Mouse (Mus musculus): ENCODE measurements around the gene Tnik.

The Tnik gene

DNA sequence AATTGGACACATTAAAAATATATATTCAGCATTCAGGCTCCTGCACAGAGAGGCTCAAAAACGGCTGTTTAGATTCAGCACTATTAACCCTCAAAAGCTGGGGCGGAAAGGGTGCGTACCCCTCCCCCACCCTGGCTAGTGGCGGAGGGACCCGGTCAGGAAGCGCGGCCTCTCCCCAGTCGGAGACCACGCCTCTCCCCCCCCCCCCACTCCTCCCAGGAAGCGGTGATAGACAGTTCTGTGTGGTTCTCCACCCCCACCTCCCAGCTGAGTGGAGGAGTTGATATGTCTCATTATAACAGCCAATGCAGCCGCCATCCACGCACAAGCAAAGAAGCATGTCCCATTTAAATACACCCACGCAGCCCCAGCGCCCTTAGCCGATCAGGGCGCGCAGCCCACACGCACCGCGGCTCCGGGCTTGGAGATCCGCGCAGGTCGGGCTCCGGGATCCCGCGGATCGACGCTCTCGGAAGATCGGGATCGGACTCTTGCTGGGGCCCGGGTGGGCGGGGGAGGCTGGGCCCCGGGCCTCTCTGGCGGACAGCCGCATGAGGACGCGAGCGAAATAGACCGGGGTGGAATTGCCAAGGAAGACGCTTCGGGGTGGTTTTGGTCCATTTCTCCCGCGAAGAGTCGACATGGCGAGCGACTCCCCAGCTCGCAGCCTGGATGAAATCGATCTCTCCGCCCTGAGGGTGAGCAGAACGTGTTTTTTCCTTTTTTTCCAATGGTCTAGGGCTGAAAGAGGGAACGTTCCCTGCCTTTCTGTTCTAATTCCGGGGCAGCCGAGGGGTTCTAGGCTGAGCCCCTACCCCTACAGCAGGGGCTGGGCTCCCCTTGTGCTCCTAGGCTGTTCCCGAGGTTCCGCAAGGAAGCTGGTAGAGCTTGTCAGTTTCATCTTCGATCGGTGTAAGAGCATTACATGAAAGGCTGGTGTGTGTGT is at the start of gene Tnik:
Gene Tnik, plus strand, starts transcription at position 213 of the 946 bp plus-strand sequence.
- DNase-seq: peak; percentile 58 to 59

DNA sequence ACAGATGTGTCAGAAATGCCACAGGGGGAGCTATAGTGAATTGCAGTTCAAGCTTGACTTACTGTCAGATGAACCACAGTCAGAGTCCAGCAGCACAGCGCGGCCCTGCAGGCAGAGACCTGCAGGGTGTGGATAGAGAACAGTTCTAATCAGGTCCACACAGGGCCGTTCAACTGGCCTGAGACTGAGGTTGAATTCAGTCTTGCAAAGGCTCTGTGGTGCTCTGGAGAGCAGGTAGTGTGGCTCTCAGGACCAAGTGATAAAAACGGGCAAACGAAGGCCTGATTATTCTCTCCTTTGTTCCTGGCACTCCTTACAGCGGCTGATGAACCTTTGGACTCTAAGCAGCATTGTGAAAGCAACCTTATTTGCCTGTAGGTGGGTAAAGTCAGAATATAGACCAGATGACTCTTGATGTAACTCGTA is 48.1 kb upstream of the Tnik start:
- DNase-seq: no peak

DNA sequence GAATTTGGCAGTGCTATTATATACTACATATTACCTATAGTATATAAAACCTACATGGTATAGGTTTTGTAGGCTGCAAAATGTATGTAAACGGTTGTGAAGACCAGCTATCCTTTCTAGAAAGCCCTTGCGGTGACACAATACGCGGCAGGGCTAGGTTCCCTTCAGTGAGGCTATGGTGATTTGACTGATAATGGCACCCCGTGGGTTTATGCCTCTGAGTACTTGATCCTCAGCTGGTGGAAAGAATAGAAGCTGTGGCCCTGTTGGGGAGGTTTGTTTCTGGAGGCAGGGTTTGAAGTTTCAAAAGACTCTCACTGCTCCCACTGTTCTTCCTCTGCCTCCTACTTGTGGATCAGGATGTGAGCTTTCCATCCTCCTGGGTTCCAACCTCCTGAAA is 46.0 kb upstream of the Tnik start:
- DNase-seq: no peak

DNA sequence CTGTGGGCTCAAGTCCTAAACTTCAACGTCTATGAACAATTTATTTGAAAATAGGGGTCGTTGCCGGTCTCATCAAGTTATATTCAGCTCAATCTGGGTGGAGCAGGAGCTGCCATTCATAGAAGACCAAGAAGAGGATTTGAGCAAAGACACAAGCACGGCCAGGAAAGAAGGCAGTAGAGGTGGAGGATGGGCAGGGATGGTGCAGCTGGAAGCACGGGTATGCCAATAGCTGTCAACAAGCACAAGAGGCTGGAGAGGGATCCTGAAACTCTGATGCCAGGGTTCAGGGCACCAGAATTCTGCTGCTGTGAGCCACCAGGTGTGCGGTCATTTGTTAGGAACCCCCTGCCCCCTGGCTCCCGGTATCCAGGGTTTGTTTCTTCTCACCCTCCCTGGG is 43.5 kb upstream of the Tnik start:
- DNase-seq: no peak

DNA sequence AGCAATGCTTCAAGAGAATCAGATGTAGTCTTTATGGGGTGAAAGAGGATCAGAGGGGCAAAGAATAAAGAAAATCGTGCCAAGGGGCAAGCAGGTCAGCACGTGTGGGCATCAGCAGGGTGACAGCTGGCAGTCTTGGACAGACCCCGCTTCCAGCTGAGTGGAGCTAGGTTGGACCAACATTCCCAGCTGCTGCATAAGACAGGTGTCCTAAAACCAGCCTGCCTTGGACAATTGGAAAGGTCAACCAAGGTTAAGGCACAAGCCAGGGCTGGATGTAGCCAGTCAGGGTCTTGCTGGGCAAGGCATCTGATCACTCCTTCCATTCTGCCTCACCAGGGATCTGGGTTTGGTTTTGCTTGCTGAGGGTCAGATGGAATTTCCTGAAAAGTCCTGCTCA is 43.0 kb upstream of the Tnik start:
- DNase-seq: no peak

DNA sequence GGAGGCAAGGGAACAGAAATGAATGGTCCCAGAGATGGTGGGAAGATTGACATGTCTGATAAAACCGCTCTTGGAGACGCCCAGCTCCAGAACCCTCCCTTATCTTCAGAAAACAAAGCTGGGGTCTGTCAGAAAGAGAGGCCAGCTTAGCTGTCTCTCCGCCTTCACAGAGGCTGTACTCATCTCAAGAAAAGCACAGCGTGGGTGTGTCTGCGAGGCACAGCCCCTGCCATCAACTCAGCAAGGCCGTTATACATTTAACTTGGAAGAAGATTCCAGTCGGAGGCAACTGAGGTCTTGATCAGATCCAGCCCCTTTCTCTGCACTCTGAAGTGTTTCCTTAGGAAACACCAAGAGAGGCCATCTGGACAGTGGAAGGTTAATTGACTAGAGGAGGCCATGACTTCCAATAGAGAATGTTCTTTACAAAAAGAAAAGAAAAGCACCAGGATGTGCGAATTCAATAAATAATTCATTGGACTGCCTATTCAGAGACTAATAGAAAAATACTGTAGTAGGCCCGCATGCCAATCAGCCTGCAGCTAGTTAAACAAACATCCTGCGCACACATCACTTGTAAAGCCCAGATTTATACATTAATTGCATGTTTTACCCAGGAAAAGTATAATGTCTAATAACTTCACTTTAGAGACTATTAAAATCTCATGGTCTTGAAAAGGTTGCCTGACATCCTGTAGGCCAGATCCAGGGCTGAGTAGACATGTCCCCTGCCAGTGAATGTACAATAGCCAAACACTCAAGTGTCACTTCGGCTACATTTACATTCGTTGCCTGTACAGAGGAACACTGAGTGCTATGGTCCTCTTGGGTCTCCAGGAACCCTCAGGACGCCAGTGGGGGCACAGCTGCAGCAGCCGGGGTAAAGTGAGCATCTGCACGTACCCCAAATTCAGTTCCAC is 38.3 kb upstream of the Tnik start:
- no peak for DNase-seq

DNA sequence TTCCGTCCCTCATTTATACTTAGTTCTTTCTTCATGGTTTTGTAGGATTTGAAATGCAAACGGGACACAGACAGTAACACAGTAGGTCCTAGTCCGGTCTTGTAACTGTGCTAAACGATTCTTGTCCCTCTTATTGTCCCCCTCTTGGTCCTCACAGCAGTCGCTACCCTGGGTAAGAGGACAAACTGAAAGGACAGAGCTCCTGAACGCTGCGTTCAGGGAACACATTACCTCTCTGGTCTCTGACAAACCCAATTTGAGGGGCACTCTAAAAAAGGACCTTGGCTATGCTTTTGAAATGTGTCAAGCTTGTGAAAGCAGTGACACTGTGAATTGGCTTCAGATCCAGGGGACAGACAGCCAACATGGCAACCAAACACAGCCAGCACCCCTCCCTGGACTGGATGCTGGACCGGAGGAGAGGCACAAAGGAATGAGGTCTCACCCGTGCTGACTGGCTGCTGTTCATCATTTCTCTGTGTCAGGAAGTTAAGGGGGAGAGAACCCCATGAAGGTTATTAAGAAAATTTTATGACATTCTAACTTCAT is 37.6 kb upstream of the Tnik start:
- no peak for DNase-seq

DNA sequence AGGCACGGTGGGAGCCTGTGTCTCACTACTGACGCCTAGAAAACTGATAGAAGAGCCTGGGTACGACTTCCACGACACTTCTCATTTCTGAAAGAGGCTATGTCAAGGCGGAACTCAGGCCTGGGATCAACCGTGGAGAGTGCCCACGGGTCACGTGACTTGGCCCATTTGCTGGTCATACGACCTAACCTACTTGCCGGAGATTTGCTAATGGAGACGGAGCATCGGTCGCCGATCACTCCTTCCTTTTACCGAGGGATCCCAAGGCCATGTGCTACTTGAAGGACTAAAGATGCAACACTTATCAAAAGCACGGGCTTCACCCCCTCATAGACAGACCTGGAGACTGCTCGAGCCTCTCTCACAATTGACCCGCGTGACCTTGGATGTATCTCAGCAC is 36.8 kb upstream of the Tnik start:
- DNase-seq: no peak

DNA sequence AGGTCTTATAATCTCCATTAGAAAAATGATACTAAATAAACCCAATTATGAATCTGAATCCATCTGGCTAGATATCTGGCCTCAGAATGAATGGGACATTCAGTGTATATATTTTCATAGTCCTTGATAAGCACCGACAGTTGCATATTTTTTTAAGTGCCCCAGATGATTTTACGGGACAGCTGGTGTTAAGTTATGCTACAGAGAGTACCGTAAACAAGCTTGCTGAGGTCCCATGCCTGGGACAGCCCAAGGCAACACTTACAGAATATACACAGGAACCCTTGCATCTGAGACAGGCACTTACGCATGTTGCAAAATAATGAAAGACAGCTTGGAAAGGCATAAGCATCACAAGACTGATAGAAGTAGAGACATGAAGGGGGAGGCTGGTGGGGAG is 34.1 kb upstream of the Tnik start:
- DNase-seq: no peak

DNA sequence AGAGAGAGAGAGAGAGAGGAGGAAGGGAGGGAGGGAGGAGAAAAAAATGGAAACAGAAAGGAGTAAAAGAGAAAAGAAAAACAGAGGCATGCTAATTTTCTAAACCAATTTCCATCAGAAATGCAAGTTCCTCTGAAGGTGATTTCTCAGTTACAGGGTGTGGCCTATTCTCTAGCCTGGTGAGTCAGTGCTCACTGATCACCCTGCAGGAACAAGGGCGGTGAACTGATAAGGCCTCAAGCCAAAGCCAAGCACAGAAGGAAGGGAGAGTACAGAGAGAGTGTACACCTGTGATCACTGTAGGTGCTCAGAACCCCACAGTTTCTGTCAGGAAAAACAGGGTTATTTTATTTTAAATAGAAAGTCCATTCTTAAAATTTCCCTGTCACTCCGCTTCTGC is 33.5 kb upstream of the Tnik start:
- no peak for DNase-seq

DNA sequence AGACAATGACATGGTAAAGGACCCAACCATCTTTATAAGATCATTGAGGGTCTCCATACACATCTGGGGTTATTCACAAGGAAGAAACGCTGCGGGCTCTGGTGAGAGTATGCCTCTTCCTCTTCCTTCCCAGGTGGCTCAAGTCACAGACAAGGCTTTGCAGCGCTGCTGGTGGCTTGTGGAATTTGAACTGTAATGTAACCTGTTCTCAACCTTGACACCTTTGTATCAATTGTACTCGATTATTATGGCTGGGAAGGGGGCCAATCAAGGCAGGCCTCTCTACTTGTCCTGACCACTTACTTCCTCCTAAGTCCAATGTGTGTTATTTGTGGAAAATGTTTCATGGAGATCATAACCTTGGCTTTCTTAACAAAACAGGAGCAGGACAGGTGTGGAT is 30.1 kb upstream of the Tnik start:
- DNase-seq: no peak

DNA sequence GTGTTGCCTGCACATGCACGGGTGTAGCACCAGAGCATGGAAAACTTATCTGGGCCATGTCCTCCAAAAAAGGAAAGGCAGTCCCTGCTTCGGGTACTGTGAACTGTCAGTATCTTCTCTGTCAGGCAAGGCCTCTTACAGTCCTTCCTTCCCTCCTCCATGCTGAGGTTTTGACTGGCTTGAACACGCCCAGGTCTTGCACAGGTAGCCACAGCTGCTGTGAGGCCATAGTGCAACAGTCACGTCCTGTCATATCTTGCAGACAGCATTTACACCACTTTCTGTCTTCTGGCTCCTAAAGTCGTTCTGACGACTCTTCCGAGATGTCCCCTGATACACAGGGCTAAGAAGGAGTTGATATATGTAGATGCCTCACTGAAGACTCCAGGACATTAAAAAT is 28.8 kb upstream of the Tnik start:
- no peak for DNase-seq

DNA sequence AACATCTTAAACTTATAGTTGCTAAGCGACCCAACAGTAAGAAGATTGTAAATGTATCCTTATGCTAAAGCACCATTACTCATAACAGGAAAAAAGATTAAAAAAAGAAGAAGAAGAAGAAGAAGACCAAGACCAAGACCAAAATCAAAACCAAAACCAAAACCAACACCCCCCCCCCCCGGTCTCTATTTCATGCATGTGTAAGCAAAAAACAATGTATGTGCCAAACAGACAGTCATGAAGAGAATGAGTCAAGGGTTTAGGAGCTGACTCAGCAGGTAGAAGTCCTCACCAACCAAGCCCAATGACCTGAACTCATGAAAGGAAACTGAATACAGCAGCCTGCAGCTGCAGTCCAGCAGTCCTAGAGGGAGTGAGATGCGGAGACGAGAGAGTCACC is 26.3 kb upstream of the Tnik start:
- no peak for DNase-seq

DNA sequence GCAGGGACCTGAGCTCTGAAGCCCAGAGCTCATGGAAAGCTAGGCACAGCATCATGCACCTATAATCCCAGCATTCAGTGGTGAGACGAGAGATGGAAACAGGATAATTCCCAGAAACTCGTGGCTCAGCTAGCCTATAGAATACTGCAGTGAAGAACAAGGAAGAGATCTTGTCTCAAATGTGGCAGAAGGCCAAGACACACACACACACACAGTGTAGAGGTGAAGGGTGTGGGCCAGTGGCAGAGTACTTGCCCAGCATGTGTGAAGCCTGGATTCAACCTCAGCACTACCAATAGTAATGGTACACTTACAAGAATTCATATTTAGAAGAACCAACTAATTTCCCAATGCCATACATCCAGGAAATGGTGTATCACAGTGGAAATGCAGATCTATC is 24.9 kb upstream of the Tnik start:
- no peak for DNase-seq

DNA sequence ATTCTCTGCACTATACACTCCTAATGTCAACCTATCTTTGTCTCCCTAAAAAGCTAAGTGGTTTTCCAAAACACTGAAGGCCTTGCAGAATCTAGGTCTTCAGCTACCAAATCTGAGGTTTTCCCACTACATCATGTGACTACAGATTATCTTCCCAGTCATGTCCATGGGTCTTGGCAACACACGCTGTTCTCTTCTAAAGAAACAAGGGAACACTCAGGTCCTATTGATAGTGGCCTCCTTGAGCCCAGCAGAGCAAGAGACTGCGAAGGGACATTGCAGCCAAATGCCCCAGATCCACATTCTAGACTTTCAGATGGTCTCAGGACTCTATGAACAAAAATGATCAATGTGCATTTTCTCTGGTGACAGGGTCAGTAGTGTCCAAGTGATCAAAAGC is 20.5 kb upstream of the Tnik start:
- no peak for DNase-seq

DNA sequence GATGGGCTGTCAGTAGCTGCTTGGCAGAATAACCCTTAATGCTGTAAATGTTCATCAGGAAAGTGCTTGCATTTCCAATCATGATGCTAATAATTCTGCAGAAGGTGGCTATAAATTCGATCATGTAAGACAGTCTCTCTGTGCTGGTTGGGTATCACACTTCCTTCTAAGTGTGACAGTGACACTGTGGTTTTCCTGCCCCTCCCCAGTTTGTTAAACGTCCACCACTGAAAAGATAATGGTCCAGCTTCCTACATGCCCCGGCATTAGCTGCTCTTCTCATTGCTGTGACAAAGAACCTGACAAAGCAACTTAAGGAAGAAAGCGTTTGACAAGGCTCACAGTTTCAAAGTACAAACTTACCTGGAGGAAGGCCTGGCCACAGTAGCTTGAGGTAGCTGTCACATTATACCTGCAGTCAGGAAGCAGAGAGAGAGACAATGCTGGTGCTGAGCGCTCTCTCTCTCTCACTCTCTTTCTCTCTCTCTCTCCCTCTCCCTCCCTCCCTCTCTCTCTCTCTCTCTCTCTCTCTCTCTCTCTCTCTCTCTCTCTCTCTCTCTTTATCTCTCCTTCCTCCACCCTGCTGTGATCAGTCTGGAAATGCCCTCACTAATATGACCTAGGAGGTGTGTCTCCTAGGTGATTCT is 18.6 kb upstream of the Tnik start:
- DNase-seq: no peak

DNA sequence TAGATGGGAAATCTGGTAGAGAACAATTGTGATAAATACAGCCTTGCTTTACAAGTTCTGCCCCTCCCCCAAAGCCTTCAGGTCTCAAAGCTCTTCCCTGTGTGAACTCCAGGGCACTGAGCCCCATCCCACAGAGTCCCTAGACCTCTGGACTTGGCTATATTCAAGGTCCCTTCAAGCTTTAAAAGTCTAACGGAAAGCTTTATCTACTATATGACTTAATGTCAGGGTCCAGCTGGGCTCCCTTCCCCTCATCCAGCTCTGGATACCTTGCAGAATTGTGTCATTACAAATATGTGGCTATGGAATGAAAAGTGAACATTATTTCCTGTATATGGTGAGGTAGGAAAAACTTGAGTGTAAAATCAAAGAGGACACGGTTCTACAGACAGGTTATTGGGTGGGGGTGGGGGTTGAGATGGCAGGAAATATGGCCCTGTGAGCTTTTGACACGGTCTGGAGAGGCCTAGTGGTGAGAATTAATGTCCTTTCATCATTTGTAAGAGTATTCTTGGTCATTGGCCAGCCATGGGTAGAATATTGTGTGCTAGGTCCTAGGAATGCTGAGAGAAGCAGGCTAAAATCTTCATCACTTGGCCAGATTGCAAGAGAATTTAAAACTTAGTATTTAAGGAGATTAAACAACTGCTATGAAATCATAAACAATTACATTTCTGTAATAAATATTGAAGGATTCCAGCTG is 14.6 kb upstream of the Tnik start:
- no peak for DNase-seq

DNA sequence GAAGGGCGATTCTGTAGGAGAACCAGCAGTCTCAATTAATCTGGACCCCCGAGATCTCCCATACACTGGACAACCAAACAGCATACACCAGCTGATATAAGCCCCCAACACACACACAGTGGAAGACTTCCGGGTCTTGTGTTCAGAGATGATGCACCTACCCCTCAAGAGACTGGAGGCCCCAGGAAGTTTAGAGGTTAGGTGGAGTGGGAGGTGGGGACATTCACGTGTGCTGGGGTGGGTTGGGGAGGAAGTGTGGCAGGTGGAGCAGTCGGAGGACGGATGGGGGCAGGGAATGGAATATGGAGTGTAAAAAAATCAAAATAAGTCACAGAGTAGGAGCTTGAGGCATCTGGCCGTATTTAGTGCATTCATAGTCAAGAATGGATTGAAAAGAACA is 7.3 kb upstream of the Tnik start:
- no peak for DNase-seq

DNA sequence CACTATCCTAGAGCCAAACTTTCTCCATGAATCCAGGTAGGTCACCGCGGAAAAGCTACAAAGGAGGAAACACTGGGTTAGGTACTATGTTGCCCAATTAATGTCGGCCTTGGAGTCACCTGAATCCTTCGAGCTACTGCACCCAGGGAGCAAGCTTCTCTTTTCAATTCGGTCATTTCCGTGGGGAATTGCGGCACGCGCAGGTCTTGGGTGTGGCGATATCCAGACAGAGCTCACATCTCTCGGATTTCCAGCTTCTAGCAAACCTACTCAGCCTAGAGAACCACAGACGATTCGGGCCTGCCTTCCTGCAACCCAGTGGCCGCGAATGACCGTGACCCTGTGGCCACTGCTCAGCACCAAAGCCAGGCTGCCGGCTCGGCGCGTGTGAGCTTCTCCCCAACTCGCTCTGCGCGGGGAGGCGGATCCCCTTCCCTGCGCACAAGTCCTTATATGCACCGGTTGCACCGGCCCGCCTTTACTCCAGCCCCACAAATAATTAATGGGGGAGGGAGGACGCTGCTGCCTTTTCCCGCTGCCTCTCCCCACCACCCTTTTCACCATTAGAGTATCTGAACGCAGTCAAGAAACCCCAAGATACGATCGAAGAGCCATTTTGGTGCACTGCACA is 528 bp upstream of the Tnik start:
- peak; percentile 37 to 39 for DNase-seq

DNA sequence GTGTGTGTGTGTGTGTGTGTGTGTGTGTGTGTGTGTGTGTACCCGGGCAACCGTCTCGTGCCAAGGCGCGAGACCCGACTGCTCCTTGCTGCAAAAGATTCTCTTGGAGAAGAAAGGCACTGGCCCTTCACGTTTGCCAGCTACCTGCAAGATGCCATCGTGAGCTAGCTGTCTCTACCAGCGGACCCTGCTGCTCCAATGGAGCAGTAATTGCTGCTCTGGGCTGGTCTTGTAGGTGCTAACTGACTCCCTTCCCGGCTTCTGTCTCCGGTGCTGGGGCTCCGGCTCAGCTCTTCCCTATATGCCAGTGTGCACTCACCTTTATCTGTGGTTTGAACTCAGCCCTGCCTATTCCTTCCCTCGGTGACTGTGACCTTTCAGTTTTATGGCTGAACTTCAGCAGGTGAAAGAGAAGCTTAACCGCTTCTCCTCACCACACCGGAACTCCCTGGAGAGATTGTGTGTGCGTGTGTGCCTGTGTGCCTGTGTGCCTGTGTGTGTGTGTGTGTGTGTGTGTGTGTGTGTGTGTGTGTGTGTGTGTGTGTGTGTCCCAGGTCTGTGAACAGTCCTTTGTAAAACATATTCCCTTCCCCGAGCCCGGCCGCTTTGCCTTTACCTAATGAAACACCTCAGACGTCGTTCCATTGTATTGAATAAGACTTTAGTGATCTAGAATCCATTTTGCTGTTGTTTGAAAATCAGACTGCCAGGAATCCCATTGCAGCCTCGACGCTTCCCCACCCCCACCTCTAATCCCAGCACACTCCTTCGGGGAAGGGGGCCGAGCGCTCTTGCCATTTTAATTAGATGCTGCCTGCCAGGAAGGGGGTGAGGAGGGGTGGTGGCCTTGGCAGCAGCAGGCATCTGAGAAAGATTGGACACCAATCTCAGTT is 1.2 kb downstream of the Tnik start:
- peak; percentile 9 to 25 for DNase-seq

DNA sequence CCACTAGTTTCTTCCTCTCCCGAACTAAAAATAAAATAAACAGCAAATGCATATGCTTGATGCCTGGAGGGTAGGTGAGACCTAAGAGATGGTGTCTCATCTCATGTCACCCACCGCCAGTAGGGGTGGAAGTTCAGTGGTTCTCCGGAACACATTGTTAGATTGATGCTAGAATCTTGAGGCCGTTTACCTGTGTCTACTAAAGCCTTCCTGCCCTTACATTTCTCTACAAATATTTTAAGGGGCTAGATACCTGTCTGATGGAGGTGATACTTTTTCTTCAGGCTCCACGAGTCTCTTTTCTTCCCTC is 1.8 kb downstream of the Tnik start:
- no peak for DNase-seq

Data from spleen, adult 18-20 months (tissue).